Mouse (Mus musculus) G1E (cell line): ENCODE measurements around the gene Mxd4.

ENCODE experiments used
- CTCF ChIP-seq: IDR thresholded peaks from 2 replicates; pipeline ENCODE4 v1.5.1; 2012; ENCODE audit warnings: low read depth, low read length, inconsistent platforms, mixed read lengths
- GATA1 ChIP-seq: IDR thresholded peaks from 2 replicates; pipeline ENCODE4 v1.6.1; 2012; ENCODE audit warnings: borderline replicate concordance, low read length, inconsistent platforms, mixed read lengths
- TAL1 ChIP-seq: conservative IDR thresholded peaks from 2 replicates; pipeline ENCODE4 v1.6.1; 2012; ENCODE audit warnings: low read depth, low read length, inconsistent platforms, mixed read lengths

DNA sequence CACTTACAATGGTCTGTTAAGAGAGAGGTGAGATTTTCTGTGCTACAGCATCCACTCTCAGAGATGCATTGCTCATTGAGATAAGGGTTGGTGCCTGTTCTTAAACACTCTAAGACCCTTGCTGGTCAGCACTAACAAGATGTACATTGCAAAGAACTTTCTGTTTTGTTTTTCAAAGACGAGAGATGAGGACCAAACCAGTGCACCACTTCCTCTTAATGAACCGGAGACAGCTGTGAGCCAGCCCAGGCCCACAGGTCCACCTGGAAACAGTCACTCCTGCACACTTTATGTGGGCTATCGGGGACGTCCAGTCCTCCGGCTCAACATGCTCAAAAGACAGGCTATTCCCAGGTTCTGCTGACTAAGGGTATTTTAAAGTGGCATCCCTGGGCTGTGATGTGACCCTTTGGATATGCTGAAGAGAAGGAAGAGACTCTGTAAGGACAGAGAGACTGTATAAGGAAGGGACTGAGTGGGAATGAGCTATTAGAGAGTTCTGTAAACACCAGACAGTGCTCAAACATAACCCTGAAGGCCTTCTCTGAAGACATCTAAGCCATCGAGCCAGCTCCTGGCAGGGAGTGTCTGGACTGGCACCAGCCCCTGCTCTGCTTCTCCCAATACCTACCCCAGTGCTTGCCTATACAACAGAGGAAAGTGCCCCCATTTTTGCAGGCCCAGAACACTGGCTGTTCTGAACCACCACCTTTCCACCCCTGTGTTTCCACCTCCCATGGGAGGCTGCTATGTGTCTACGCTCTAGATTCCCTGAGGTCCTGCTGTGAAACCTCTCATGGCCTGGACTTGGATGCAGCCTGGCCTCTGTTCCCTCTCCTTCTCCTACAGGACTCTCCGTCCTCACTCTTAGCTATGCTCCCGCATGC is 43.3 kb upstream of the Mxd4 start:
- no peak for TF ChIP-seq CTCF
- TF ChIP-seq GATA1, result no peak
- no peak for TF ChIP-seq TAL1
